Mouse (Mus musculus): Measurements from ENCODE around the gene Lypd6b. TPM values are rescaled to one million over a fixed set of nuclear protein-coding genes. Genes with fewer than 3 reads are reported as not detected.

Lypd6b gene
- polyA plus RNA-seq, 1 experiment = not detected

- no peak overlapping the region for H3K4me3 ChIP-seq (ENCODE audit: insufficient read depth, low read length)
- TF ChIP-seq CTCF (IDR thresholded peaks at IDR 0.05; ENCODE audit: borderline replicate concordance, insufficient read depth, low read length) (no peak), POLR2A (IDR thresholded peaks at IDR 0.05; ENCODE audit: low read depth, low read length) (no peak)
- peaks cover 13% of the 10 kb centered on the region for H3K4me1 ChIP-seq (ENCODE audit: control insufficient read depth, insufficient read depth, low read length)
- no peak overlapping the region for H3K27ac ChIP-seq (ENCODE audit: insufficient read depth, low read length)
Observed at GRCm38 (mm10) chr2:49747670-49748069, 39.8 kb upstream of the Lypd6b start.

DNA sequence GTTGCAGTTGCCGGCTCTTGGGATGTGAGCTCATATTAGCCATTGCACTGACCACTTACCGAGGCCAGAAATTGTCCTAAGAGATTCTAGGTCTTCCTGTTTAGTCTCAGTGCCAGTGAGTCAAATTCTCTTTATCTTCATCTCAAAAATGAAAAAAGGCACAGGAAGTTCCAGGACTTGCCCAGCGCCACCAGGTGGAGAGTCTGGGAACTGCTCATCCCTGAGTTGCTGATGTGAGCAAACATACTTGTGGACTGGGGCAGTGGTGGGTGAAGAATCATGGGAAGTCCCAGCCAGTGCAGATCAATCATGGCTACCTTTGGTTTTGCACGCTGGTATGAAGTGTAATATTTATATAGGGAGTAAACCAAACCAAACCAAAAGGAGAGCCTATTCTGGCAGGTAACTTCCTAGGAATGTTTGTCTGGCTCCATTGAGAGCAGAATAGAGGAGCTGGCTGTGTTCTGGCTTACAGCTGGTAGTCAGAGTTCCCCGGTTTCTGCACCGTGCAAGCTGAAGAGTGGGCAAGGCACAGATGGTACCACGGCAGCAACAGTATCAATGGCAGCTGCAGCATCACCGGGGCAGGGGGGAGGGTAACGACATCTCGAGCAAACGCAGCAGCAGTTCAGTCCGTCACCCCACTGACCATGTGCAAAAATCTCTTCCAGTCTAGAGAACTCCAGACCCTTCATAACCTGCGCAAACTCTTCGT lies 38.7 kb upstream of the Lypd6b start:
- H3K27ac ChIP-seq (ENCODE audit: insufficient read depth, low read length) = no peak overlapping the region
- H3K4me1 ChIP-seq (ENCODE audit: control insufficient read depth, insufficient read depth, low read length) = peaks cover 7% of the 10 kb centered on the region
- no peak for TF ChIP-seq CTCF (IDR thresholded peaks at IDR 0.05; ENCODE audit: borderline replicate concordance, insufficient read depth, low read length)
- TF ChIP-seq POLR2A (IDR thresholded peaks at IDR 0.05; ENCODE audit: low read depth, low read length) = no peak
- no peak overlapping the region for H3K4me3 ChIP-seq (ENCODE audit: insufficient read depth, low read length)

GRCm38 (mm10) chr2:49749730-49750576 lies 37.5 kb upstream of the Lypd6b start:
- TF ChIP-seq POLR2A (IDR thresholded peaks at IDR 0.05; ENCODE audit: low read depth, low read length) = no peak
- TF ChIP-seq CTCF (IDR thresholded peaks at IDR 0.05; ENCODE audit: borderline replicate concordance, insufficient read depth, low read length) = no peak
- H3K4me3 ChIP-seq (ENCODE audit: insufficient read depth, low read length) = no peak overlapping the region
- no peak overlapping the region for H3K27ac ChIP-seq (ENCODE audit: insufficient read depth, low read length)
- H3K4me1 ChIP-seq (ENCODE audit: control insufficient read depth, insufficient read depth, low read length) = peaks cover 1% of the 10 kb centered on the region

- Histone ChIP-seq H3K27ac (ENCODE audit: insufficient read depth, low read length) (no peak overlapping the region), H3K4me1 (ENCODE audit: control insufficient read depth, insufficient read depth, low read length) (no peaks in the 10 kb centered on the region; the same call in 1 of the 2 replicates)
- TF ChIP-seq CTCF (IDR thresholded peaks at IDR 0.05; ENCODE audit: borderline replicate concordance, insufficient read depth, low read length) (no peak), POLR2A (IDR thresholded peaks at IDR 0.05; ENCODE audit: low read depth, low read length) (no peak)
Observed at GRCm38 (mm10) chr2:49751544-49752210, 35.8 kb upstream of the Lypd6b start.

DNA sequence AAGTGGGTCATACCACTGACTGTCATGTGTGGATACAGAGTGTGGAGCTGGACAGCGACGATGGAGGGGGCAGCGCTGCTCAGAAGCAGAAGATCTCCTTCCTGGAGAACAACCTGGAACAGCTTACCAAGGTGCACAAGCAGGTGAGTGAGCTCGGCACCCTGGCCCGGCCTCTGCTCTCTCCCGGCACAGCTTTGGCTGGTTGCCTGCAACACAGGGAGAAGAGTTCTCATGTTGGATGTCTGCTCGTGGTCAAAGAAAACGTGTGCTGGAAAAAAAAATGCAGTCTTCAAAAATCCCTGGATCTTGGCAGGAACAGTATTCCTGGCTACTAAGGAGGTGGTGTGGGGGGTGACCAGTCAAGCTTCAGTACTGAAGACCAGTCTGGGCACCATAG lies 35.3 kb upstream of the Lypd6b start:
- Histone ChIP-seq H3K4me3 (ENCODE audit: insufficient read depth, low read length) (no peak overlapping the region), H3K4me1 (ENCODE audit: control insufficient read depth, insufficient read depth, low read length) (no peaks in the 10 kb centered on the region; the same call in 1 of the 2 replicates), H3K27ac (ENCODE audit: insufficient read depth, low read length) (no peak overlapping the region)
- TF ChIP-seq CTCF (IDR thresholded peaks at IDR 0.05; ENCODE audit: borderline replicate concordance, insufficient read depth, low read length) (no peak), POLR2A (IDR thresholded peaks at IDR 0.05; ENCODE audit: low read depth, low read length) (no peak)

More at GRCm38 (mm10) chr2:49751544-49752210, 35.8 kb upstream of the Lypd6b start:
- H3K4me3 ChIP-seq (ENCODE audit: insufficient read depth, low read length) = no peak overlapping the region

DNA sequence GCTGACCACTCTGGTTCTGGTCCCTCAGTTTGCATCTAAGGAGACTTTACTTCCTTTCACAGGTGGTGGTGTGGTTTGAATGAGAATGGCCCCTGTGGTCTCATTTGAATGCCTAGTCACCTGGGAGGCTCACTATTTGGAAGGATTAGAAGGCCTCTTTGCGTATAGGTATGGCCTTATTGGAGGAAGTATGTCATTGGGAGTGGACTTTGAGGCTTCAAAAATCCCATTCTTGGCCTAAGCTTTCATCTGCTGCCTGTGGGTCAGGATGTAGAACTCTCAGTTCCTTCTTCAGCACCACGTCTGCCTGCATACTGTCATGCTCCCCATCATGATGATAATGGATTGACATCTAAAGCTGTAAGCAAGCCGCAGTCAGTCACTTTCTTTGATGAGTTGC lies 34.4 kb upstream of the Lypd6b start:
- Histone ChIP-seq H3K27ac (ENCODE audit: insufficient read depth, low read length) (no peak overlapping the region), H3K4me1 (ENCODE audit: control insufficient read depth, insufficient read depth, low read length) (no peaks in the 10 kb centered on the region; the same call in 1 of the 2 replicates), H3K4me3 (ENCODE audit: insufficient read depth, low read length) (no peak overlapping the region)
- TF ChIP-seq POLR2A (IDR thresholded peaks at IDR 0.05; ENCODE audit: low read depth, low read length) = no peak
- no peak for TF ChIP-seq CTCF (IDR thresholded peaks at IDR 0.05; ENCODE audit: borderline replicate concordance, insufficient read depth, low read length)

- no peak overlapping the region for H3K27ac ChIP-seq (ENCODE audit: insufficient read depth, low read length)
- H3K4me3 ChIP-seq (ENCODE audit: insufficient read depth, low read length) = no peak overlapping the region
- no peaks in the 10 kb centered on the region for H3K4me1 ChIP-seq (ENCODE audit: control insufficient read depth, insufficient read depth, low read length)
- no peak for TF ChIP-seq POLR2A (IDR thresholded peaks at IDR 0.05; ENCODE audit: low read depth, low read length)
- no peak for TF ChIP-seq CTCF (IDR thresholded peaks at IDR 0.05; ENCODE audit: borderline replicate concordance, insufficient read depth, low read length)
Observed at GRCm38 (mm10) chr2:49755054-49755453, 32.4 kb upstream of the Lypd6b start.

- TF ChIP-seq CTCF (IDR thresholded peaks at IDR 0.05; ENCODE audit: borderline replicate concordance, insufficient read depth, low read length) = no peak
- H3K27ac ChIP-seq (ENCODE audit: insufficient read depth, low read length) = no peak overlapping the region
- no peaks in the 10 kb centered on the region for H3K4me1 ChIP-seq (ENCODE audit: control insufficient read depth, insufficient read depth, low read length)
- no peak overlapping the region for H3K4me3 ChIP-seq (ENCODE audit: insufficient read depth, low read length)
Observed at GRCm38 (mm10) chr2:49757616-49758015, 29.9 kb upstream of the Lypd6b start.

DNA sequence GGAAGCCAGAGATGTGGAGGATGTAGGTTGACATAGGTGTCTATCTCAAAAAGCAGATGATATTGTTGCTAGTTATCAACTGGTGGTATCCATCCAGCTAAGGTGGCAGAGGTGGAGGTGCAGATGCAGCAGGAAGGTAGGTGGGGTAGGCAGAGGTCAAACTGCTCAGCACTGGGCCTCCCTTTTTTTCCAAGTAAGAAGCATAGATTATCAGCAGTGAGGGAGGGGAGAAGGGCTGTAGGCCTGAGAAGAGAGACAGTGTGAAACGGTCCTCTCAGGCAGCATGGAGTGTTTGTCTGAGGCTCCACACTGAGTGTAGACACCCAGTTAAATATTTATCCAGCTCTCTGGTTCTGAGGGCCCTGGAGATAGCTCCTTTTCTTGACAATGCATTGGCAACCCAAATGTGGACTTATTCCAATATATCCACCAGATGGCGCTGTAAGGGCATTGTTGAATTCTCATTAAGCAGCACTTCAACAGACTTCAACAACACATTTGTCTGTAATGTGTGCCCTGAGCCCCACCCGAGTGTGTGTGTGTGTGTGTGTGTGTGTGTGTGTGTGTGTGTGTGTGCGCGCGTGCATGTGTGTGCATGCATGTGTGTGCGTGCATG lies 23.0 kb upstream of the Lypd6b start:
- H3K4me3 ChIP-seq (ENCODE audit: insufficient read depth, low read length) = no peak overlapping the region
- H3K4me1 ChIP-seq (ENCODE audit: control insufficient read depth, insufficient read depth, low read length) = no peaks in the 10 kb centered on the region
- TF ChIP-seq CTCF (IDR thresholded peaks at IDR 0.05; ENCODE audit: borderline replicate concordance, insufficient read depth, low read length) (0 out of 2 replicates have a peak, but pooled peaks have one; percentile 22), POLR2A (IDR thresholded peaks at IDR 0.05; ENCODE audit: low read depth, low read length) (no peak)
- H3K27ac ChIP-seq (ENCODE audit: insufficient read depth, low read length) = no peak overlapping the region
